Mouse (Mus musculus): ENCODE data around the gene 4930556J24Rik. TPM values are rescaled to one million over a fixed set of nuclear protein-coding genes. Genes with fewer than 3 reads are reported as not detected.

The 4930556J24Rik gene
- total RNA-seq, 1 experiment: 0.76 TPM

- peaks cover 90% of the 10 kb centered on the region for H3K36me3 ChIP-seq (ENCODE audit: control insufficient read depth, insufficient read depth, low read length, poor library complexity, severe bottlenecking)
- H3K4me1 ChIP-seq (ENCODE audit: control insufficient read depth in 2 of 2, insufficient read depth in 2 of 2, low read length in 2 of 2, poor library complexity in 1 of 2): no peaks in the 10 kb centered on the region
- no peak overlapping the region for H3K4me3 ChIP-seq (ENCODE audit: insufficient read depth in 1 of 2, low read depth in 1 of 2, low read length in 2 of 2, poor library complexity in 1 of 2, severe bottlenecking in 1 of 2)
- in situ Hi-C loops (cut with MboI; ENCODE audit: low sequenced_read_pairs in 2 of 2, unreplicated experiment in 2 of 2): no loop called here
- no peak overlapping the region for H3K27ac ChIP-seq (ENCODE audit: insufficient read depth, low read depth, low read length, poor library complexity, severe bottlenecking)
- H3K9ac ChIP-seq (ENCODE audit: insufficient read depth, low read depth, low read length, poor library complexity, severe bottlenecking): no peak overlapping the region
- no peak for DNase-seq (ENCODE audit: low read depth, low spot score)
- TF ChIP-seq HCFC1 (IDR thresholded peaks at IDR 0.05; ENCODE audit: borderline replicate concordance, insufficient read depth, low read length): no peak
- no peak for TF ChIP-seq ZC3H11A (IDR thresholded peaks at IDR 0.05; ENCODE audit: borderline replicate concordance, low read depth, low read length)
- H3K9me3 ChIP-seq (ENCODE audit: control insufficient read depth, insufficient read depth, low read depth, low read length): no peaks in the 10 kb centered on the region
Observed at GRCm38 (mm10) chr11:3973081-3973480, 3.5 kb downstream of the 4930556J24Rik start.

- H3K27ac ChIP-seq (ENCODE audit: insufficient read depth, low read depth, low read length, poor library complexity, severe bottlenecking): no peak overlapping the region
- peaks cover 0 to 3% of the 10 kb centered on the region in 2 experiments; a peak in 1 of 4 replicates for H3K4me1 ChIP-seq (ENCODE audit: control insufficient read depth in 2 of 2, insufficient read depth in 2 of 2, low read length in 2 of 2, poor library complexity in 1 of 2)
- no peaks in the 10 kb centered on the region for H3K9me3 ChIP-seq (ENCODE audit: control insufficient read depth, insufficient read depth, low read depth, low read length)
- in situ Hi-C loops (cut with MboI; ENCODE audit: low sequenced_read_pairs in 2 of 2, unreplicated experiment in 2 of 2): no loop called here
- TF ChIP-seq ZC3H11A (IDR thresholded peaks at IDR 0.05; ENCODE audit: borderline replicate concordance, low read depth, low read length) (no peak), CHD2 (IDR thresholded peaks at IDR 0.05; ENCODE audit: low read depth, low read length) (no peak), ZNF384 (IDR thresholded peaks at IDR 0.05; ENCODE audit: low read depth, low read length) (no peak), MAFK (IDR thresholded peaks at IDR 0.05; ENCODE audit: insufficient read depth, low read depth, low read length) (no peak), HCFC1 (IDR thresholded peaks at IDR 0.05; ENCODE audit: borderline replicate concordance, insufficient read depth, low read length) (no peak)
- no peak for DNase-seq (ENCODE audit: low read depth, low spot score)
- peaks cover 76% of the 10 kb centered on the region for H3K36me3 ChIP-seq (ENCODE audit: control insufficient read depth, insufficient read depth, low read length, poor library complexity, severe bottlenecking)
- H3K4me3 ChIP-seq (ENCODE audit: insufficient read depth in 1 of 2, low read depth in 1 of 2, low read length in 2 of 2, poor library complexity in 1 of 2, severe bottlenecking in 1 of 2): no peak overlapping the region
- H3K9ac ChIP-seq (ENCODE audit: insufficient read depth, low read depth, low read length, poor library complexity, severe bottlenecking): no peak overlapping the region
Observed at GRCm38 (mm10) chr11:3970361-3970760, 6.2 kb downstream of the 4930556J24Rik start.

- Histone ChIP-seq H3K4me3 (ENCODE audit: insufficient read depth in 1 of 2, low read depth in 1 of 2, low read length in 2 of 2, poor library complexity in 1 of 2, severe bottlenecking in 1 of 2) (no peak overlapping the region), H3K9me3 (ENCODE audit: control insufficient read depth, insufficient read depth, low read depth, low read length) (no peaks in the 10 kb centered on the region), H3K4me1 (ENCODE audit: control insufficient read depth in 2 of 2, insufficient read depth in 2 of 2, low read length in 2 of 2, poor library complexity in 1 of 2) (peaks cover 0 to 3% of the 10 kb centered on the region in 2 experiments; a peak in 1 of 4 replicates), H3K9ac (ENCODE audit: insufficient read depth, low read depth, low read length, poor library complexity, severe bottlenecking) (no peak overlapping the region), H3K27ac (ENCODE audit: insufficient read depth, low read depth, low read length, poor library complexity, severe bottlenecking) (no peak overlapping the region), H3K36me3 (ENCODE audit: control insufficient read depth, insufficient read depth, low read length, poor library complexity, severe bottlenecking) (peaks cover 70% of the 10 kb centered on the region)
- in situ Hi-C loops (cut with MboI; ENCODE audit: low sequenced_read_pairs in 2 of 2, unreplicated experiment in 2 of 2): no loop called here
- no peak for DNase-seq (ENCODE audit: low read depth, low spot score)
- TF ChIP-seq ZC3H11A (IDR thresholded peaks at IDR 0.05; ENCODE audit: borderline replicate concordance, low read depth, low read length) (no peak), HCFC1 (IDR thresholded peaks at IDR 0.05; ENCODE audit: borderline replicate concordance, insufficient read depth, low read length) (no peak), MAFK (IDR thresholded peaks at IDR 0.05; ENCODE audit: insufficient read depth, low read depth, low read length) (no peak), CHD2 (IDR thresholded peaks at IDR 0.05; ENCODE audit: low read depth, low read length) (no peak), ZNF384 (IDR thresholded peaks at IDR 0.05; ENCODE audit: low read depth, low read length) (no peak)
Observed at GRCm38 (mm10) chr11:3969837-3970236, 6.7 kb downstream of the 4930556J24Rik start.

GRCm38 (mm10) chr11:3964416-3965172, 12.0 kb downstream of the 4930556J24Rik start:
- DNase-seq (ENCODE audit: low read depth, low spot score): no peak
- H3K36me3 ChIP-seq (ENCODE audit: control insufficient read depth, insufficient read depth, low read length, poor library complexity, severe bottlenecking): peaks cover 24% of the 10 kb centered on the region
- no peaks in the 10 kb centered on the region for H3K9me3 ChIP-seq (ENCODE audit: control insufficient read depth, insufficient read depth, low read depth, low read length)
- peak overlapping the region; percentile 96 for H3K9ac ChIP-seq (ENCODE audit: insufficient read depth, low read depth, low read length, poor library complexity, severe bottlenecking)
- in situ Hi-C loops (cut with MboI; ENCODE audit: low sequenced_read_pairs in 2 of 2, unreplicated experiment in 2 of 2): no loop called here
- peak overlapping the region; percentile 83 to 99 for H3K4me3 ChIP-seq (ENCODE audit: insufficient read depth in 1 of 2, low read depth in 1 of 2, low read length in 2 of 2, poor library complexity in 1 of 2, severe bottlenecking in 1 of 2)
- no peak for TF ChIP-seq HCFC1 (IDR thresholded peaks at IDR 0.05; ENCODE audit: borderline replicate concordance, insufficient read depth, low read length)
- no peak for TF ChIP-seq MAFK (IDR thresholded peaks at IDR 0.05; ENCODE audit: insufficient read depth, low read depth, low read length)
- TF ChIP-seq CHD2 (IDR thresholded peaks at IDR 0.05; ENCODE audit: low read depth, low read length): no peak
- TF ChIP-seq ZC3H11A (IDR thresholded peaks at IDR 0.05; ENCODE audit: borderline replicate concordance, low read depth, low read length): no peak
- TF ChIP-seq ZNF384 (IDR thresholded peaks at IDR 0.05; ENCODE audit: low read depth, low read length): no peak
- H3K4me1 ChIP-seq (ENCODE audit: control insufficient read depth in 2 of 2, insufficient read depth in 2 of 2, low read length in 2 of 2, poor library complexity in 1 of 2): peaks cover 0 to 7% of the 10 kb centered on the region in 2 experiments; a peak in 1 of 4 replicates
- H3K27ac ChIP-seq (ENCODE audit: insufficient read depth, low read depth, low read length, poor library complexity, severe bottlenecking): peak overlapping the region; percentile 92

Measured in ES-E14 (cell line).